Mouse (Mus musculus) layer of hippocampus, postnatal 25 days (tissue): ENCODE results near the gene Tyw1. TPM values are rescaled to one million over a fixed set of nuclear protein-coding genes. Genes with fewer than 3 reads are reported as not detected.
"Not testable (repeated sequence)": the region's sequence is repeated elsewhere in the genome, so short reads cannot be mapped to it uniquely, and the experiment has no call there.

ENCODE experiments used
- DNase-seq, 2 experiments: peaks; one replicate each; pipeline ENCODE4 v3.0.0; 2022; ENCODE audit warnings: mixed read lengths in 2 of 2, low spot score in 1 of 2; ENCODE audit errors: extremely low spot score in 1 of 2
- total RNA-seq, 2 experiments: library from RNA; stranded (reverse); gene quantifications; 2 replicates each; pipeline ENCODE4 v1.2.3; 2021

Tyw1 gene
- 10 to 100 TPM; 14.4 to 18.6 TPM for total RNA-seq

DNA sequence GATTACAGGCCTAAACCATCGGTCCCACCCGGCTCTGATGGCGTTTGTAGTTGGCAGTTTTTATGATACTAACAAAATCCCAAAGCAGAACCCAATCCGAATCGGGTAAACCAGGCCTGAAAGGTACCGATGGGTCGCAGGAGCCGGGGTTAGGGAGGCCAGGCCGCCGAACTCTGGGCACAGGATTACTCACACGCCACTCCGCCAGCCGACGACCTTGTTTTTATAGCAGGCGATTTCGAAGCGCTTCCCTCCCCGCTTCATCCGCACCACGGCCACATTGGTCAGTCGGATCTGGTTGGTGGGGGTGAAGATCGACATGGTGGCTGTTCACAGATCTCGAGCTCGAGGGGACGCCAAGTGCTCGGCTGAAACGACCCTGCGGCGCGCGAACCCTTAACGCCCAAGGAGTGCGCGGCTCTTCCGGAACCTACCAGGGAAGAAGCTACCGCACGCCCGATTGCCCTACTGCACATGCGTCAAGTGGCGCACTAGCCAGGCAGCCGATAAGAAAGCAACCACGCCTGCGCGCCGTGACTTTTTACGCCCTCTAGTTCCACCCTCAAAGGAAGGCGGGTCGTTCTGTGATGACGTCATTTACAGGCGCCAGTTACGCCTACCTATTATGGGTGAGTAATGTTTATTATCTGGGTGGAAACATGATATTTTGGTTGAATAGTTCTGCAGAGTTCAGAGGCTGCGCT lies at the start of gene Tyw1, which contains the start of gene Sbds:
TSS of gene Tyw1 (plus strand) at position 603 of the 704 bp plus-strand sequence.
TSS of gene Sbds (minus strand) at position 514 of the 704 bp plus-strand sequence.
- peak; percentile 87 to 92 for DNase-seq

DNA sequence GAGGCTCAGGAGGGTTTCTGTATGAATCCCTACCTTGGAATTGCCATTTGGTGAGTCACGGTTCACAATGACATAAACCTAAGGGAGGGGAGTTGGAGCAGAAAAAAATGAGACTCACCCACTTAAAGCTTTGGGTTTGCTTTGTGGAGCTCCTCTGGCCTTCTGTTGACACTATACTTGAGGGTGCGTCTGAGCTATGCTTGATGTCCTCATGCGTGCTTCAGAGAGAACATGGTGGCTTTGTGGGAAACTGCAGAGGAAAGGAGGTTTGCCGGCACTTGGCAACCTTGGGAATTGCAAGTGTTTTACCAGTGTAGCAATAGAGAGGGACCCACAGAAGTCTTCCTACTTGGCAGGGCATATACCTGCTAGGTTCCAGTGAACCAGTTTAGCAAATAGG lies 48.1 kb upstream of the Tyw1 start:
- DNase-seq, result no peak

DNA sequence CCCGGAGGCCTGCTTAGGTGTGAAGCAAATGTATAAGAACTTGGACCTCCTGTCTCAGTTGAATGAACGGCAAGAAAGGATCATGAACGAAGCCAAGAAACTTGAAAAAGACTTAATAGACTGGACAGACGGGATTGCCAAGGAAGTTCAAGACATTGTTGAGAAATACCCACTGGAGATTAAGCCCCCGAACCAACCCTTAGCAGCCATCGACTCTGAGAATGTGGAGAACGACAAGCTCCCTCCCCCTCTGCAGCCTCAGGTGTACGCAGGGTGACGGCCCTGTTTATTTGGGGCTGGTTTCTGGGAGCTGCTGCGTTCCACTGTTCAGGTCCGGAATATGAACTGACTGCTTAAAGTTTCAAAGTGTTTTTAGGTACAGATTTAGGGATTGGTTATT lies 42.5 kb upstream of the Tyw1 start:
- DNase-seq, result no peak

DNA sequence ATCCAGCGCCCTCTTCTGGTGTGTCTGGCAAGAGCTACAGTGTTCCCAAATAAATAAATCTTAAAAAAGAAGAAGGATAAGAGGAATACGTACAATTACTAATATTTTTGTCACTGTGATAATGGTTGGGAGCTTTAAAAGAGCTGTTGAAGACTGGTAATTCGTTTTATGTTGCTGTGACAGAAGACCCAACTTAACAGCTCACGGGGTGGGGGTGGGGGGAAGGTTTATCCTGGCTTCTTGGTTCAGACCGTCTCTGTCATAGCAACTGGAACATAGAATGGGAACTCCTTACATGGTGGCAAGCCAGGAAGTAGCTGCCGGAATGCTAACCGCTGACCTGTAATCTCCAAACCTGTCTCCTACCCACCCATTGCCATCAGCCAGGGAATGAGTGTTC lies 38.6 kb upstream of the Tyw1 start, which contains the start of gene Tmem248:
TSS of gene Tmem248 (plus strand) at position 301 of the 400 bp plus-strand sequence.
- no peak for DNase-seq

DNA sequence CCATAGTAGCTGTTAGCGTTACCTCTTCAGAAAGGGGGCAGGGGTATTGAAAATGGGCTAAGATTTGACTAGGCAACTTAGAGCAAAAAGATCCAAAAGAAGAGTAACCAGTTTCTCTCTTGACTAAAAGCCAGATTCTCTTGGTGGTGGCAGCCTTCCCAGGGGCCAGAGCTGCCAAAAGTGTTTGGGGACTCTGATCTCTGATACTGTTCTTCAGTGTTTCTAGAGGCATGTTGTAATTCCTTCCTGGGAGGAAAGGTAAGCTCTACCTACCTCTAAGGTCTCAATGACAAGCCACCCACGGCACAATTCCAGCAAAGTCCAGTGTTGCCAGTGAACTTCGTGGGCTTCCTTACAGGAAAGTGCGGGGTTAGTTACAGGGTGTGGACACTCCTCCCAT lies 38.0 kb upstream of the Tyw1 start:
- no peak for DNase-seq

DNA sequence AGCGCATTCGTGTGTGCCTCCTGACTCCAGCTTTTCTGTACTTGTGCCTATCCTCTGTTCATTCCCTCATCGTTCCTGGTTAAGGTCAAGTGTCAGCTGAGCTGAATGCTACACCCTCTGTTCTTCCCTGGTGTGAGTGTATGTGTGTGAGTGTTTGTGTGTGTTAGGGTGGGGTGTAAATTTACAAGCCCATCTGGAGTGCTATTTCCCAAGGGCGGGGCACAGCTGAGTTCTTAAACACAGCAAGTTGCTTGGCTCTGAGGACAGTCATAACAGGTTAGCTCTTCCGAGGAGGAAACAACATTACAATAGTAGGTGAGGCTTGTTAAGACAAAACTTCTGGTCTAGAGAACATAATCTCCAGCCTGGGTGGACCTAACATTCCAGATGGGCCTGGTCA lies 37.1 kb upstream of the Tyw1 start:
- DNase-seq, result no peak

DNA sequence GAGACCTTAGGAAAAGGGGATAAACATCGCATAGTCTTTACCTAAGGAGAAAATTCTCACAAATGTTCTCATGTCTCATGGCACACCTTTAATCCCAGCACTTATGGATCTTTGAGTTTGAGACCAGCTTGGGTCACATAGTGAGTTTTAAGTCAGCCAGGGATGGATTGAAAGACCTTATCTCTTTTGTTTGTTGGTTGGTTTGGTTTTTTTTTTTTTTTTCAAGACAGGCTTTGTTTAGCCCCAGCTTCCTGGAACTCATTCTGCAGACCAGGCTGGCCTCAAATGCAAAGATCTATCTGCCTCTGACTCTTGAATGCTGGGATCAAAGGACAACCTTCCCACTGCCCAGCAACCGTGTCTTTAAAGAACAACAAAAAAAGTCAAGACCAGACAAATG lies 34.1 kb upstream of the Tyw1 start:
- DNase-seq, result no peak

DNA sequence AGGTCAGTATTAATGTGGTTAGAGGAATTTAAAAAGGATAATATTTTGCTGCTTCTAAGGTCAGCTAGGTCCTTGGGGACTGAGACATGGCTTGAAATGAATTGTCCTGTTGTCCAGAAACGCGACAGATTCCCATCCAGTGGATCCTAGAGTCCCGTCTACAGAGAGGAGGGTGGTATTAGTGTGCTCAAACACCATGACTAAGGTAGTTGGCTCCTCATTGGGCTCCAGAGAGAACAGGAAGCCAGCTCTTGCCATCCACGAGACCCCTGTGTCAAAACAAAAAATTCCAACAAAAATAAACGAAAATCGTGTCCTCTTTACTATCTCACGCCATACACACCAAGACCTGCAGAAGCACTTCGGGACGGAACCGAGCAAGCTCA lies 33.7 kb upstream of the Tyw1 start:
- DNase-seq, result no peak

DNA sequence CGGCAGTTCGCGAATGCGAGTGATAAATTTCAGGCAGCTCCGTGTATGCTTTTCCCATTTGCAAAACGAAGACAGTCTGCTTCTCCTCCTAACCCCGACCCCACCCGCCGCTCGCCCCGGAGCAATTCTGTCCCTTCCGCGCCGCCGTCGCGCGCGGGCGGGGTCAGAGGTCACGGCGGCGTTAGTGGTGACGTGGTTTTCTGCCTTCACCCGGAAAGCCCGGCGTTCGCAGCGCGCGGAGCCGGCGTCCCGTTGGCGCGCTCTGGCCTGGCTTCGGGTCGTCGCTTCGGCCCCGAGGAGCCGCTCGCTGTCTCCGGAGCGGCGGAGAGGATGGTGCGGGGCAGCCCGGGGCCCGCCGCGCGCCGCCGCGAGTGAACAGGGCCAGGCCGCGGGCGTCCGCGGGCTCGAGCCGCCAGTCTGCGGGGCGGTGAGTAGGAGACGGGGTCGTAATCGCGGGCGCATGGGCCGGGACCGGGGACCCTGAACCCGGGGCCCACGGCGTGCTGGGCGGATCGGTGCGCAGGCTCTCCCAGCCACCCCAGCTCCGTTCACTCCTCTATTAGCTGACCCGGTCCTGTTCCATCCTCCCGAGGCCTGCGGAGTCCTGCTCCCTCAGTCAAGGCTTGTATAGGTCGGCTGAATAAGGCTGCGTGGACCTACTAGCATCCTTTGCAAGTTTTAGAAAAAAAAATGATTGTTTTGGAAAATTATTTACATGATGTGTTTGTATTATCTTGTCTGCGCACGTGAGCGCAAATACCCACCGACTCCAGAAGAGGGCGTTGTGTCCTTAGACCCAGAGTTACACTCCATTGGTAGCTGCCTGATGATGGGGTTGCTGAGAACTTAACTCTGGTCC lies 33.0 kb upstream of the Tyw1 start:
- DNase-seq, result peak; percentile 96 to 98

DNA sequence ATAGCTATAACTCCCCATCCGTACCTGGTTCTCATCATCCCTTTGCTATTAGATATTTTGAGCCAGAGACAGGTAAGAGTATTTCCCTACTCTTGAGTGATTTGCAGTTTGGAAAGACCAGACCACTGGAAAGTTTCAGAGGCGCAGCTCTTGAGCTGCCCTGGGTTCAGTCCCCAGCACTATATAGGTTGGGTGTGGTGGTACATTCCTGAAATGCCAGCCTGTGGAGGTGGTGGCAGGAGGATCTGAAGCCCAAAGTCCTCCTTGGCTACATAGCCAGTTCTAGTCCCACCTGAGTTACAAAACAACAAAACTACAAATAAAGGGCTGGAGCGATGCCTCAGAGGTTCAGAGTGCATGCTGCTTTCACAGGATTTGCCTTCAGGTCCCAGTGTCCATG lies 28.6 kb upstream of the Tyw1 start:
- DNase-seq, result no peak

DNA sequence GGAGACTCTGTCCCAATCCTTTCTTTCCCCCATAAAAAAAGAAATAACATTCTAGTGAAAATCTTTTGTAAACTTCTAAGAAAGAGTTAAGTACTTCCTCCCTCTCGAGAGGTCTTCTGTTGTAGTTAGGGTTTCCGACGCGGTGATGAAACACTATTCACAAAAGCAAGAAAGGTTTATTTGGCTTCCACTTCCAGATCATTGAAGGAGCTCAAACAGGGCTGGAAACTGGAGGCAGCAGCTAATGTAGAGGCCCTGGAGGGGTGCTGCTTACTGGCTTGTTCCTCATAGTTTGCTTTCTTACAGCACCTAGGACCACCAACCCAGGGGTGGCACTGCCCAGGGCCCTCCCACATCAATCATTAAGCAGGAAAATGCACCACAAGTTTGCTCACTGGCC lies 27.3 kb upstream of the Tyw1 start:
- no peak for DNase-seq

DNA sequence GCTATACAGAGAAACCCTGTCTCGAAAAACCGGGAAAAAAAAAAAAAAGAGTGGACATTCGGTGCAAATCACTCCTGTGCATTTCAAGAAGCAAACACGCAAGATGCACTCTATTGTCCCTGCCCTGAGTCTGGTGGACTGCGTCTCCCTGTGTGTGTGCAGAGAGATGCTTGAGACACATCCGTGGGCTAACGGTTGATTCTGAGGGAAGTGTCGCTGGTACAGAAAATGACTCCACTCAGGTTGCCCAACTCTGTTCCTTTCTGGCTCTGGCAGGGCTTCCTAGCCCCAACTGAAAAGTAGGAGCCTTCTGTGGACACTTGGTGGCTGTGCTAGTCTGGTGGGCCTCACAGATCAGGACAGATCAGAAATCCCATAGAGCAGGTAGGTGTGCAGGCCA lies 19.1 kb upstream of the Tyw1 start:
- DNase-seq, result no peak

DNA sequence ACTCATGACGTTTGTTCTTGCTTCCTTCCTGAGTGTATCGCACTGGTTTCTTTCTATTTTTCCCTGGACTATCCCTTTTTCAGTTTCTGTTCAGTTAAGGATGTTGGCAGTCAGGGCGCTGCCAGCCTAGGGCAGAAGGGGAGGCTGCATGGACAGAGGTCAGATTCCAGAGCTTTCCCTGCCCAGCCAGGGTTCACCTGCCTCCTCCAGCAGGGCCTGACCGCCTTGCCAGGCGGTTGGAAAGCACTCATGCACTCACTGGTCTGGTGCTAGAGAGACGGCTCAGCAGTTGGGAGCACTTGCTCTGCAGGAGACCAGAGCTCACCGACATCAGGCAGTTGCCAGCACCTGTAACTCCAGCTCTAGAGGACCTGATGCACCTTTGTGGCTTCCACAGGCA lies 16.2 kb upstream of the Tyw1 start:
- no peak for DNase-seq

DNA sequence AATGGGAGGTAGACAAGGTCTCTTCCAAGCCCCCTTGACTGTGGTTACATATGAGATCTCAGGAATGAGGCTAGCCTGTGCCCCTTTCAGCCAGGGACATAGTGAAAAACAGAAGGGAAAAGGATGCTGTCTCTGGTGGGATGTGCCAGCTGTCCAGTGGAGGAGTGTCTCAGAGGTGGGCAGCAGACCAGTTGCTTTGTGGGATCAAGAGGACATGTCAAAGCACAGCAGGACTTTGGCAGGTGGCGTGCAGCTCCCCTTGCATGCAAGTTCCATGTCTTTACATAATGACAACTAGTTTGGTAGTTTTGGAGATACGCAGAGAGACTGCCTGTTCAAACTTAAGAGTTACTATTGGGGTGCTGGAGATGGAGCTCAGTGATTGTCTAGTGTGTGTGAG lies 15.6 kb upstream of the Tyw1 start:
- no peak for DNase-seq

DNA sequence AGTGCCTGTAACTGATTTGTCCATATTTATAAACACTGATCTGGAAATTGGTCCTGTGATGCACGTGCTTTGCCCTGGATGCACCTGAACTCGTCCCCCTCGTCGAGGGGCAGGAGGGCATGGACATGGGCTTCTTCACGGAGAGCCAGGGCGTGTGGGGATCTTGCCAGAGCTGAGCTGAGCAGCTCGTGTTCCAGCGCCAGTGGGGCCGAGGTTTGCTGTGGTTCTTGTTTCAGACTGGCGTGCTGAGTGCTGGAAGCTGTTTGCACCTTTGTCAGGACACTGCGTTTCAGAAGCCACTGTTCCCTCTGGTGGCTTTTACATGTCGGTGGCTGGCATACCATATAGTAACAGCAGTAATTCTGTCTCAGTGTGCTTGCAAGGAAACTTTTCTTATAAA lies 14.0 kb upstream of the Tyw1 start:
- DNase-seq, result no peak

DNA sequence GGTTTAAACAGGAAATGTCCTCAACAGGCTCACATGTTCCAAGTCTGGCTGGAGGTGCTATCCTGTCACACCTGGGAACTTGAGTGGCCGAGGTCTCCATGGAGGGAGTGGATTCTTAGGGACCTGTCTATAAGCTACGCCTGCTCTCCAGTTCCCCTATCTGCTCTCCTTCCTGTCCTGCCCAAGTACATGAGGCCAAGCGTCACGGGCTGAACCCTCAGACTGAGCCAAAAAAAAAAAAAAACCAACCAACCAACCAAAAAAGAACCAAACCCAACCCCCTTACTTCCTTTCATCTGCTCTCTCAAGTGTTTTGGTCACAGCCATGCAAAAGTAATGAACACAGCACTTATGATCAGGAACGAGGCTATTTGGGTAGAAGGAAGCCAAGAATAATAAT lies 7.6 kb upstream of the Tyw1 start:
- DNase-seq, result no peak

DNA sequence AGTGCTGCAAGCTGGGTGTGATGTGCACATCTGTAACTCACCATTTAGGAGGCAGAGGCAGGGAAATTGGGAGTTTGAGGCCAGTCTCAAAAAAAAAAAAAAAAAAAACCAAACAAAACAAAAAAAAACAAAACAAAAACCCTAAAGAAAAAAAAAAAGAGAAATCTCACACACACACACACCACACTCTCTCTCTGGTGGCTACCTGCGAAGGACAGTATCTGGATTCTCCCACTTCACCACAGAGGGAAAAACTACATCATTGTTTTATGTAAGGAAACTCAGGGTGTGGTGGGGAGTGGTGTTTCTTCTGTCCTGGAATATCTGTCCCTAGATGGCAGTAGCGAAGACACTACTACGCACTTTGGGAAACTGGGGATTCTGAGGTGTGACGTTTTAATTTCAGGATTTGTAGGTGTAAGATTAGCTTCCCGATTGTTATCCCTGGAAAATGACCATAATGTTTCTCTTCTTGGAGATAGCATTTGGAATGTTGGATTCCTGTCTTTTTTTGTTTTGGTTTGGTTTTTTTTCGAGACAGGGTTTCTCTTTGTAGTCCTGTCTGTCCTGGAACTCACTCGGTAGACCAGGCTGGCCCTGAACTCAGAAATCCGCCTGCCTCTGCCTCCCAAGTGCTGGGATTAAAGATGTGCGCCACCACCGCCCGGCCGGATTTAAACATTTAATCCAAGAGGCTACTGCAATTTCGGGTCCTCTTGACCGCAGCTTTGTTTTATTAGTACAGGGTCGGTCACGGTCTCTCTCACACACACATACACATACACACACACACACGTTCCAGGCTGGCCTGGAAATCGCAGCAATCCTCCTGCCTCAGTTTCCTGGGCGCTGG lies 1.0 kb upstream of the Tyw1 start:
- DNase-seq, result no peak

DNA sequence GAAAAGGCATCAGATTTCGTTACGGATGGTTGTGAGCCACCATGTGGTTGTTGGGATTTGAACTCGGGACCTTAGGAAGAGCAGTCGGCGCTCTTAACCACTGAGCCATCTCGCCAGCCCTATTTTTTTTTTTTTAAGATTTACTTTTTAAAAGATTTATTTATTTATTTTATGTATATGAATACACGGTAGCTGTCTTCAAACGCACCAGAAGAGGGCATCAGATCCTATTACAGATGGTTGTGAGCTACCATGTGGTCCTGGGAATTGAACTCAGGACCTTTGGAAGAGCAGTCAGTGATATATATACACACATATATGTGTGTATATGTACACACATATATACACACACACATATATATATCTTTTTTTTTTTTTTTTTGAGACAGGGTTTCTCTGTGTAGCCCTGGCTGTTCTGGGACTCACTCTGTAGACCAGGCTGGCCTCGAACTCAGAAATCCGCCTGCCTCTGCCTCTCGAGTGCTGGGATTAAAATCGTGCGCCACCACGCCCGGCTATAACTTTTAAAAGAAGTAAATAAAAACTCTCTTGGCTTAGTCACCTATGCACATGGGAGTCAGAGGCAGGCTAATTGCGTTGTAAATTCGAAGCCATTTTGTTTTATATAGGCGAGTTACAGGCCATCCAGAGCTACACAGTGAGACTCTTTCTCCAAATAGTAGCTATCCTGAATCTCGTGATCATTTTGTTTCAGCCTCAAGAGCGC lies 543 bp downstream of the Tyw1 start:
- DNase-seq, result not testable (repeated sequence)

DNA sequence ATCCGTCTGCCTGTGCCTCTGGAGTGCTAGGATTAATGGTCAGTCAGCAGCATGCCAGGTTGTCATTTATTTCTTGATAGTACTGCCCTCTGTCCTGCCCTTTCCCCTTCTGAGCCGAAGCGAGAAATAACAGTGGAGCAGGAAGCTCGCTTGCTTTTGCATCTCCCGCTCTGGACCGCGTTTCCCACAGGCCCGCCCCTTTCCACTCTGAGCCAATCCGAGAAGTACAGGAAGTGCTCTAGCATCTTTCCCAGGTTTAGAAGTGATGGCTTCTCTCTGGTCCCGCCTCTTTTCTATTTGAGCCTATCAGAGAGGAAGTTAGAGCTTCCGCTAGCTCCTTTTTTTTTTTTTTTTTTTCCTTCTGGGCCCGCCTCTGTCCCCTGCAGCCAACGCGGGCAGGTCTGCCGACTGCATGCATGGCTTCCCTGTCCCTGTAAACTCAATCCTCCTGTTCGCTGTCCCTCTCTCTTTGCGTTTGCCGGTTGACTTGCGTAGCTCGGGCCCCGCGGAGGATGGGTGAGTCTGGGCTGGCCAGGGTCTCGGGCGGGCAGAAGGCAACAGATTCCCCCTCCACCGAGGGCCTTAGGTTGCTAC lies 1.4 kb downstream of the Tyw1 start:
- peak; percentile 68 to 71 for DNase-seq

DNA sequence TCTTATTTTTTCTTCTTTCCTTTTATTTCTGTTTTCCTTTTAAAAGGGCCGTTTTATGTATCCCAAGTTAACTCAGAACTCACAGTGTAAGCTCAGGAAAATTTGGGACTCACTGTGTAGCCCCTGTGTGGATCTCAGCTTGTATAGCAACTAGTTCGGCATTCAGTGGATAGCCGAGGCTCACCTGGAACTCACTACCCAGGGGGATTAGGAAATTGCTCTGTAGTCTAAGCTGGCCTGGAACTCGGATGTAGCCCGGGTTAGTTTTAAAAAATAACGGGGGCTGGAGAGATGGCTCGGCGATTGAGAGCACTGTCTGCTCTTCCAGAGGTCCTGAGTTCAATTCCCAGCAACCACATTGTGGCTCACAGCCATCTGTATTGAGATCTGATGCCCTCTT lies 1.9 kb downstream of the Tyw1 start:
- DNase-seq, result no peak
